Mouse (Mus musculus) testis, adult 2 months (tissue): ENCODE results near the gene Clstn2. TPM values are rescaled to one million over a fixed set of nuclear protein-coding genes. Genes with fewer than 3 reads are reported as not detected.

Experiments used
- H3K27ac ChIP-seq: fragments of 200-500 bp; 2 replicates; pipeline ENCODE4 v1.5.1; 2012; ENCODE audit warnings: low read depth, low read length; ENCODE audit not compliant: control insufficient read depth, insufficient read depth
- H3K27me3 ChIP-seq: fragments of 200-500 bp; 2 replicates; pipeline ENCODE4 v1.6.1; 2012; ENCODE audit warnings: mild to moderate bottlenecking, low read length, moderate library complexity; ENCODE audit not compliant: control insufficient read depth, insufficient read depth
- H3K36me3 ChIP-seq: fragments of 200-500 bp; 2 replicates; pipeline ENCODE4 v1.6.1; 2012; ENCODE audit warnings: mild to moderate bottlenecking, low read length; ENCODE audit not compliant: control insufficient read depth, insufficient read depth
- H3K4me1 ChIP-seq: fragments of 200-500 bp; 2 replicates; pipeline ENCODE4 v1.6.1; 2012; ENCODE audit warnings: low read length; ENCODE audit not compliant: control insufficient read depth, insufficient read depth
- H3K4me3 ChIP-seq: fragments of 200-500 bp; 2 replicates; pipeline ENCODE4 v1.5.1; 2012; ENCODE audit warnings: low read depth, mild to moderate bottlenecking, low read length, moderate library complexity, mixed read lengths; ENCODE audit not compliant: control insufficient read depth
- CTCF ChIP-seq: fragments of 200-500 bp; IDR thresholded peaks from 2 replicates; pipeline ENCODE4 v1.5.1; 2012; ENCODE audit warnings: low read depth, mild to moderate bottlenecking, inconsistent platforms, low read length, moderate library complexity; ENCODE audit not compliant: control insufficient read depth, insufficient read depth, insufficient replicate concordance
- POLR2A ChIP-seq: fragments of 200-500 bp; IDR thresholded peaks from 2 replicates; pipeline ENCODE4 v1.6.1; 2012; ENCODE audit warnings: low read depth, mild to moderate bottlenecking, inconsistent platforms, low read length, moderate library complexity; ENCODE audit not compliant: control insufficient read depth
- polyA plus RNA-seq: library from polyadenylated mRNA; depleted of rRNA; stranded (reverse); fragments of >200 nt; gene quantifications from 2 replicates; pipeline ENCODE4 v1.2.3, GENCODE M21; 2012

Gene Clstn2
- polyA plus RNA-seq, 1 experiment, result 0.43 TPM

- Histone ChIP-seq H3K27me3 (no peaks in the 10 kb centered on the region), H3K4me1 (no peaks in the 10 kb centered on the region), H3K4me3 (no peak overlapping the region), H3K36me3 (no peaks in the 10 kb centered on the region), H3K27ac (no peak overlapping the region)
- TF ChIP-seq CTCF (no peak), POLR2A (no peak)
Measured at GRCm38 (mm10) chr9:97627916-97628315, 405.1 kb downstream of the Clstn2 start.

DNA sequence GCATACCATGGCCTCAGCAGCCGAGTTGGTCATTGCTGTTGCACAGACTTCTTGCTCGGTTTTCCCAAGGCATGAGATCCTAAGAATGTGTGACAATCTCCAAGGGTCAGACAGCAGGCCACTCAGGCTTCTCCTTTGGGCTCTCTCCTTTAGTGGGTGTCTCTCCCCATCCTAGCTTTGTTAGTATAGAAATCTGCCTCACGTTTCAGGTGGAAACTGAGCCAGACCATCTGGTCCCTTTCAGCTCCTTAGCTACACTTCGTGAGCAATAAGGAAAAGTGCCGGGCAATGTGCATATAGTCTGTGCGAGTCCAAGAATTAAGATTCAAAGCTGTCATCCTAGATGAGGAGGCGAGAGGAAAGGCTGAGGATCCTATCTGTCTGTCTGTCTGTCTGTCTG is 422.4 kb downstream of the Clstn2 start:
- Histone ChIP-seq H3K27me3 (no peaks in the 10 kb centered on the region), H3K27ac (no peak overlapping the region), H3K36me3 (no peaks in the 10 kb centered on the region), H3K4me1 (no peaks in the 10 kb centered on the region), H3K4me3 (no peak overlapping the region)
- TF ChIP-seq POLR2A (no peak), CTCF (no peak)

DNA sequence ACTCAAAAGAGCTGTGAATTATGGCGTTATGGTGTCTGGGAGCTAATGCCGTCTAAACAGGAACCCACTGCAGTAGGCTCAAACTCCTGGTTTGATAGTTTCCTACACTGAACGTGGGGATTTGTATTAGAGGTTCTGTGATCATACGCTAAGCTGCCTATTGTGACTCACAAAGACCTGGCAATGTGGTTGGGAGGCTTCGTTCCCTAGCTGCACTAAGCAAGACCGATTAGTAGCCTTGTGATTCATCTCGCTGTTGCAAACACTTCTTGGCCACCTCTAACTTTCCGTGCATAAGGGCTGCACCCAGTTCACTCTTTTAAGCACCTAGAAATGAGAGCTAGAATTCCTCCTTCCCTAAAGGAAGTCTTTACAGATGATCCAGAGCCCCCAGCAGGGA is 429.3 kb downstream of the Clstn2 start:
- Histone ChIP-seq H3K27ac (no peak overlapping the region), H3K27me3 (no peaks in the 10 kb centered on the region), H3K4me1 (no peaks in the 10 kb centered on the region), H3K4me3 (no peak overlapping the region), H3K36me3 (no peaks in the 10 kb centered on the region)
- no peak for TF ChIP-seq CTCF
- no peak for TF ChIP-seq POLR2A

DNA sequence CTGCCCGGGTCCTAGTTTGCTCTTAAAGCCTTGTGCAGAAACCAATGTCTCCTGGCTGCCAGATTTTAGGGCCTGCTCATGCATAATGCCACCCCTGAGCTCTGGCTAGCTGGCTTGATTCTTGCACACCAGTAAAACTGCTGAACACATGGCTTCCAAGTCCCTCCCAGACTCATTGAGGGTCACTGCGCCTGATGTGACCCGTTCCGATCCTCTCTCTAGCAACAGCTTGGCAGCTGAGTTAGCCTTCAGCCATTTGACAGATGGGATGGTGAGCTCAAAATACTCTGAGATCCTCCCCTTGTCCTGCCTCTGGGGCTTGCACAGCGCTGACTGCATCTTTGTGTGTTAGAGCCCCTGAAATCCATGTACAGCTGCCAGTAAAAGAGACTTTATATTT is 430.5 kb downstream of the Clstn2 start:
- no peaks in the 10 kb centered on the region for H3K36me3 ChIP-seq
- H3K27me3 ChIP-seq, result no peaks in the 10 kb centered on the region
- TF ChIP-seq POLR2A (no peak), CTCF (no peak)
- no peaks in the 10 kb centered on the region for H3K4me1 ChIP-seq
- H3K4me3 ChIP-seq, result no peak overlapping the region
- no peak overlapping the region for H3K27ac ChIP-seq

- no peak overlapping the region for H3K27ac ChIP-seq
- no peaks in the 10 kb centered on the region for H3K36me3 ChIP-seq
- H3K4me3 ChIP-seq, result no peak overlapping the region
- no peaks in the 10 kb centered on the region for H3K27me3 ChIP-seq
- TF ChIP-seq POLR2A, result no peak
- TF ChIP-seq CTCF, result no peak
- no peaks in the 10 kb centered on the region for H3K4me1 ChIP-seq
Measured at GRCm38 (mm10) chr9:97599006-97599405, 434.0 kb downstream of the Clstn2 start.

- H3K36me3 ChIP-seq, result no peaks in the 10 kb centered on the region
- H3K27me3 ChIP-seq, result no peaks in the 10 kb centered on the region
- no peak overlapping the region for H3K27ac ChIP-seq
- H3K4me3 ChIP-seq, result no peak overlapping the region
- TF ChIP-seq CTCF (no peak), POLR2A (no peak)
- H3K4me1 ChIP-seq, result no peaks in the 10 kb centered on the region
Measured at GRCm38 (mm10) chr9:97590712-97591111, 442.3 kb downstream of the Clstn2 start.

GRCm38 (mm10) chr9:97570881-97571280 is 462.1 kb downstream of the Clstn2 start:
- H3K27me3 ChIP-seq, result no peaks in the 10 kb centered on the region
- no peak overlapping the region for H3K27ac ChIP-seq
- no peaks in the 10 kb centered on the region for H3K36me3 ChIP-seq
- TF ChIP-seq POLR2A, result no peak
- no peak for TF ChIP-seq CTCF
- peaks cover 2% of the 10 kb centered on the region; the same call in 1 of the 2 replicates for H3K4me1 ChIP-seq
- no peak overlapping the region for H3K4me3 ChIP-seq

- Histone ChIP-seq H3K27ac (no peak overlapping the region), H3K36me3 (no peaks in the 10 kb centered on the region), H3K4me1 (peaks cover 2% of the 10 kb centered on the region; the same call in 1 of the 2 replicates), H3K4me3 (no peak overlapping the region), H3K27me3 (no peaks in the 10 kb centered on the region)
- TF ChIP-seq POLR2A, result no peak
- no peak for TF ChIP-seq CTCF
Measured at GRCm38 (mm10) chr9:97563121-97563520, 469.9 kb downstream of the Clstn2 start.
